Mouse (Mus musculus) right cerebral cortex, postnatal 36 days (tissue): ENCODE measurements around the gene Cd83.

Source experiments
- DNase-seq, 2 experiments: peaks; one replicate each; pipeline ENCODE4 v3.0.0; 2022; ENCODE audit warnings: low spot score in 2 of 2, mixed read lengths in 1 of 2

Gene Cd83

DNA sequence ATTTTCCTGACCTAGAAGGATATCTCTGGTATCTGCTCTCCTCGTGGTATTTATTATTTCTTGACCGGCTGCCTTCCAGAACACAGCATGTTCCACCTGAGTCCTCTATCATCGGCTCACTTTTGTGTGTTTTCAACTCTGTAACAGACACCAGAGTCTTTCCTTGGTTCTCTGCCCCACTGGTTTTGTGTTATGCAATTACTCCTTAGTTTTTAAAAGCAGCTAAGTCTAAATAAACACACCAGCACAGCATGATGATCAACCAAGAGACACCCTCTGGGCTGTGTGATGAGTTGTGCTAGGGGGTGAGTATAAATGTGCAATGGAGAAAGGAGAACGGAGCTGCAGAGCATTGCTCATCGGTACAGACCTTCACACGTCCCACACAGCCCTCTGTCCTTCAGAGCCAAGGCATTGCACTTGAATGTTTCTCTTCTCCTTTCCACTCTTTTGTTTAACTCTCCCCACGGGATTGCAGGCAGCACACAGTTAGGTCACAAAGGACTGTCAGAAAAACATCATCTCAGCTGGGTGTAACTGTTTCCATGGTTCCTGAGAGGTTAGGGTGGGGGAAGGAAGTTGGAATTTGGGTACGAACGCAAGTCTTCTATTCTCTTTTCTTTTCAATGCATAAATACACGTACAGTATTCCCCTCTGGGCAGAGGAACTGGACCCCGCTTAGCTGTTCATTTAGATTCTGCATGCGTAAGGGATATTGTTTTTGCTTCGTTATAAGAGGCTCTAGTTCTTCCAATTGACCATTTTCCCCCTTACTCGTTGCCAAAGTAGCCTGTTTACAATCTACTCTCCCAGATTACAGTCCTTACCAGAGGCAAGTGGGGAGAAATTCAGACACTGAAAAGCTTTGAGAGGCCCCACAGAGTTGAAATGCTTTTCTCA is 22.0 kb downstream of the Cd83 start:
- no peak for DNase-seq

DNA sequence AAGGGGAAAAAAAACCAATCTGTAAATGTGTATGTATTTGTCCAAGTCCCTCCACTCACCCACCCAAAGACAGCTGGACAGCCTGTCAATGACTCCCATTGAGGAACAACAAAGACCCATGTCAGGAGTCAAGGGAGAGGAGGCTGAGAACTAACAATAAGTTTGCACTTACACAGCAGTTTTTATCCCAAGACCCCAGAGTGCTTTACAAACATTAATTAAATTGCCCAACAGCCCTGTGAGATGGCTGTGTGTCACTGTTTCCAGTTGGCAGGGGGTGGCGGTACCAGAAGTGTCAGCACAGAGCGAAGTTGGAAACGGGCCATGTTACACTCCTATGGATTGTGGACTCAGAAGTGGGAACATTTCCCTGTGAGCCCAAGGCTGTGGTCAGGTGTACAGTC is 22.7 kb downstream of the Cd83 start:
- no peak for DNase-seq

DNA sequence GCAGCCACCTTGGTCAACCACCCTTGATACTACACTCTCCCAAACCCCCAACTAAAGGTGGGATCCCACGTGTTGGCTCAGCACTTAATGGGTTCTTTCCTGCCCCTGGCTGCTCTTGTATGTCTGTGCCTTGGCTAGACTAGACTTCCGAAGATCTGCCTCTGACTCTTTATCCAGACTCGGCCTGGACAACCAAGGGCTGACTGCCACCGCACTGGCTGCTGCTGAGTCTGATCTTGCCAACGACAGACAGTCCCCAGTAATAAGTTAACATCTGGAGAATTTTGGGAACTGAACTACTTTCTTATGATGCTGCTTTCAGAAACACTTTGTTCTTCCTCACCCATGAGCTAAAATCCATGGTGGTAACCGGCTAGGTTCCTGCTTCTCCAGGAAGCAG is 26.0 kb downstream of the Cd83 start:
- no peak for DNase-seq

DNA sequence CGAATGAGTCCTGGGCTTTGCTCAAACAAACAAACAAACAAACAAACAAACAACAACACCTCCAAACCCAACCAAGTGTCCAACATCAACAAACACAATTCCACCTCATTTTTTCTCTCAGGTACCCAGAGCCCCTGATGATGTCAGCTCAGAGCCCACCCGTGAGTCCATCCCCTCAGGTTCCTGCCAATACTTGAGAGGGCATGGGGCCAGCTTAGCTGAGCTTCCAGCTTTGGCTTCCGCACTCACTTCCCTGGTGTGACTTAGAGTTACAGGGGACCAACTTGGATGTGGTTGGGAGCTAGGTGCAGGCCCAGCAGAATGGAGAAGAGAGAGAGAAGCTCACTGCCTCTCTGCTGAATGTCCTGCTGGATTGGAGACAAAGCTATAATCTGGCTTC is 27.3 kb downstream of the Cd83 start:
- no peak for DNase-seq

DNA sequence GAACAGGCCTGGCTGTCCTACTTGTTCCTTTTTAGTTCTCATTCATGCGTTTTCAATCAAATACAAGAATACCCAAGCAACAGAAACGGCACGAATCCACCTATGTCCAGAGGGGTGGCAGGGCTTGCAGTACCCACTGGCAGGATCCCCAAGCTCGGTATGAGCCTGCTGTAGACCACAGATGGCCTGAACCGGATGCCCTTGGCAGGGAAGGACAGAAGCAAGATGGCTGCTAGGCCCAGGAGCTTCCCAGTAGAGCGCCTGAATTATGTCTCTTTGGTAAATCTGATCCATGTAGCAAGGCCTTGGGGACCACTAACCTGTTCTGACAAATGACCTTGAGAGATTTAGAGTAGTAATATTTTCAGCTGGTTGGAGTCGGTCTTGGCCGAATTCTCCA is 28.9 kb downstream of the Cd83 start:
- no peak for DNase-seq

- no peak for DNase-seq
Observed at GRCm38 (mm10) chr13:43817461-43817860, 32.9 kb downstream of the Cd83 start.

GRCm38 (mm10) chr13:43818307-43819019 is 33.9 kb downstream of the Cd83 start:
- DNase-seq: no peak

DNA sequence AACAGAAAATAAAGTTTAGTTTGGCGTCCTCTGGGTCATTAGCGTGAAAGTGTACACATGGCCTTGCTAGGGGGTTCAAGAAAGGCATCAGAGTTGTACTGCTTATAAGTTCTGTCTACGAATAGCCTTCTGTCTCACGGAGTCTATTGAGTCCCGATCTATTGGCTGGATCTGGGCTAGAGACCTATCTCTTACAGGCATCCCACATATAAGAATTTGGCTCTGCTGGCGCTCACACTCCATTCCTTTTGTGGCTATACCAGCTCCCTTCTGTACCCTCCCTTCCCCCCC is 34.4 kb downstream of the Cd83 start:
- no peak for DNase-seq

- no peak for DNase-seq
Observed at GRCm38 (mm10) chr13:43820071-43820470, 35.5 kb downstream of the Cd83 start.

DNA sequence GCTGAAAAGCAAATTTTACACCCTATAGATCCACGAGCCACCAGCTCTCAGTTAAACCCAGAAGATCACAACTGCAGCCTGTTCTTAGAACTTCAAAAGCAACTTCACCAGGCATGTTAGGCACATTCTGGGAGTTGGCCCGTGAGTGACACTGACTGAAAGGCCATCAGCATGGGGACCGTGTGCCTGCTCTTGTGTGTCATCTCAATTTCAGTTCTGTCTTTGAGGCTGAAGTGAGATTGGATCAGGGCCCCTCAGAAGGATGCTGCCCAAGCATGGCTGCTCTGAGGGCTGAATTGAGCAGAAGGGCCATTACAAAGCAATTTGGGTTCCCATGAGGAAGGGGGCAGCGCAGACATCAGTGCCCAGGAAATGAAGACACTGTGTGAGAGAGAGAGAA is 37.7 kb downstream of the Cd83 start:
- DNase-seq: no peak

GRCm38 (mm10) chr13:43828648-43829047 is 44.1 kb downstream of the Cd83 start:
- DNase-seq: no peak

GRCm38 (mm10) chr13:43830892-43831673 is 46.5 kb downstream of the Cd83 start:
- no peak for DNase-seq

DNA sequence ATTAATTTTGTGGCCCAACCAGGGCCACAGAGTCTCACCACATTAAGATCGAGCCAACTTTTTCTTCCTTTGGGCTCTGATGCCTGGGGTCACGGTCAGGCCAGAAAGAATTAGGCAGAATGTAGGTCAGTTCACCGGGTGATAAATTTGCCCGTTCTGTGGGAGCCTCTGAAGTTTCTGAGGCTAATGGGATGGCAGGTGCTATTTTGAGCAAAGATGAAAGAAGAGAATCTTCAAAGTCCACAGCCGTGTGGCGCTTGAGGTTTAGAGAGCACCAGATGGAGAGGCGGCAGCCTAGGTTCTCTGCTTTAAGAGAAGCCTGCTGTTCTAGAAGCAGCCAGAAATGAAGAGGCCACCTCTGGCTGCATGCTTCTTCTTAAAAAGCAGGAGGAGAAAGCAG is 48.2 kb downstream of the Cd83 start:
- no peak for DNase-seq

- no peak for DNase-seq
Observed at GRCm38 (mm10) chr13:43836376-43836775, 51.8 kb downstream of the Cd83 start.

DNA sequence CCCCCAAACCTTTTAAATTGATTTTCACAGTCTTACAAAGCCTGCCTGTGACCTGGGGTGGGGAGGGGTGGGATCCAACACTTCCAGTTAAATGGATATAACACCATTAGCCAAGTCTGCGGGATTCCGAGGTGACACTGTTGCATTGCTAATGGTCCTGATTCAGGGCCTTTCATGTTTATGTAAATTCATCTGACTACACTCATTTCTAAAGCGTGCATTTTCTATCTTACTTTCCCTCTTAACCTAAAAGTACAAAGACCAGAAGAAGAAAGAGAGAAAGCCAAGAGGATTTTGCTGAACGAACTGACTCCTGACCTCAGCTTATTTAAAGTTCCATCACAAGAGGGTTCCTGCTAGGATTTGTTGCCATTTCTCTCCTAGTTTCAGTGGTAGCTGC is 53.2 kb downstream of the Cd83 start:
- no peak for DNase-seq

DNA sequence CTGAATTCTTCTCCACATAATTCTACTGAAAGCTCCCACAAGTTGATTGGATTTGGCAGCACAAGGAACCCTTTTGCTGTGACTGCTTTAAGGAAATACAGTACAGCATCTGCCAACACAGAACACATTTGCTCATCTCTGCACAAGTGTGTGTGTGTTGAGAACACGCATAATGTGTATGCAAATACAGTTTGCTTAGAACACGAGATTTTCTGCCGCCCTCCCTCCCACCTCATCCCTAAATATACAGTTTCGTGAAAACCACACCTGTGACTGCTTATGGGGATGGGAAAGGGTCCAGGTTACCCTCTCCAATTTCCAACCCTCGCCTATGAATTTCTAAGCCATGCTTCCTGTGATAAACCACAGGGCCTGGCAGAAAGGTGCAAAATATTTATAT is 60.6 kb downstream of the Cd83 start:
- DNase-seq: peak in 1 of 2 experiments; percentile 20

DNA sequence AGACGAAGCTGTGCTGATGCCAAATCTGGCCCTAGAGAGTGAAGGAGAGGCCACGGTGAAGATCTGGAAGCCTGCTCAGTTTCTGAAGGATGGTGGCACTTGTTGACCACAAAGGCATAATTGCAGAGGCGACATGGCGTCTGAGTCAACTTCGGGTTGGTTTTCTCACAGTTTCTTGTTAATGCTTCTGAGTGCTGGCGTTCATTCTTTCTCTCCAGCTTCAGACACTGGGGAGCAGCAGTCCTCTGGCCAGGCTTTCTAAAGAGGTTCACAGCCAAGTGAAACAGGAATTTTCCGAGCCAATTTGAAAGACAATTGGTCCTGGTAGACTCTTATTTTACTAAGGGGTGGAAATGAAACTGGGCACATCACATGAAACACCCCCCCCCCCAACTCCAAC is 62.6 kb downstream of the Cd83 start:
- DNase-seq: no peak

DNA sequence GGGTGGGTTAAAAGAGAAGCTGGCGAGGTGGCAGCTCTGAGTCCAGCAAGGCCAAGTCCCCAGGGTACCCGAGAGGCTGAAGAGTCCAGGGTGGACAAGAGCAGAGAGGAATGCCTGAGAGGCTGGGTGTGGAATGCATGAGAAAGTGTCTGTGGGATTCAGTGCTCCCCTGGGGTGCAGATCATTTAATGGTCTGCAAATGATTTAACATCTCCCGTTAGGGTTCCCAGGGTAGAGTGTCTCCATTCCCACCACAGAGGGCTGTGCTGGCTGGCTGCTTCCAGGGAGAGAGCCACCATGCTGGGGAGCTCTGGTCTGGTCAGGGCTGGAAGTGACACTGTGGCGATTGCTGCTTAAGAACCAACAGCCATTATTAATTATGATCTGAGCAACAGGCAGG is 65.2 kb downstream of the Cd83 start:
- no peak for DNase-seq

GRCm38 (mm10) chr13:43851108-43851507 is 66.5 kb downstream of the Cd83 start:
- no peak for DNase-seq
